Mouse (Mus musculus) bone marrow macrophage, adult 2 months (primary cell): ENCODE results near the gene Sgca.

ENCODE experiments used
- CTCF ChIP-seq: IDR thresholded peaks from 2 replicates; pipeline ENCODE4 v1.5.1; 2012; ENCODE audit warnings: low read depth, mild to moderate bottlenecking, low read length, moderate library complexity
- POLR2A ChIP-seq: IDR thresholded peaks from 2 replicates; pipeline ENCODE4 v1.6.1; 2012; ENCODE audit warnings: mild to moderate bottlenecking, low read depth, low read length, borderline replicate concordance

DNA sequence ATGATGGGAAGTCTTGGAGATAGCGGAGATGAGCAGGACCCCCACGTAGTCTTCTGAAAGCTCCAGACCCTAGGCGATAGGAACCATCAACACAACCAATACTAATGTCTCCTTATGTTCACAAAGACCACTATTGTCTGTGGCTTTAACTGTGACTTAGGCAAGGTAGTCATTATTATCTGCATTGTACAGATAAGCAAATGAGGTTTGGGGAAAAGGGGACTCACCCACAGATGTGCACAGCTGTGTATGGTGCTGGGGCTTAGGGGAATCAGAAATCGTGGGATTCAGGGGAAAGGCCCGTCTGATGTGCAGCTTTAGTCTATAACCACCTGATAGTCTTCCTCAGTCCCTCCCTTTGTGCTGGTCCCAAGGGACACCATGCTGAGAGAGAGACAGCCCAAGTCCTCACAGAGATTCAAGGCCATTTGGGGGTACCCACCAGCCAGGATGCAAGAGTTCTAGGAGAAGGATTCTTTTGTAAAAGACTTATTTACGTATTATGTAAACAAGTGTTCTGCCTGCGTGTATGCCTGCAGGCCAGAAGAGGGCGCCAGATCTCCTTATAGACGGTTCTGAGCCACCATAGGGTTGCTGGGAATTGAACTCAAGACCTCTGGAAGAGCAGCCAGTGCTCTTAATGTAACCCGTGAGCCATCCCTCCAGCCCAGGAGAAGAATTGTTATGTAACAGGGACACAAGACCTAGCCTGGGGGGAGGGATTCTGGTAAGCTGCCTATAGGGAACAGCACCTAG, 46.3 kb upstream of the Sgca start:
- no peak for TF ChIP-seq CTCF
- no peak for TF ChIP-seq POLR2A
